ENCODE assay signal across 21 mouse cellular contexts in genomic region chr15:100004677-100005273, GRCm38 (mm10). TPM values are rescaled to one million over a fixed set of nuclear protein-coding genes. Genes with fewer than 3 reads are reported as not detected.
"Had no signal": no experiment of that assay in that cellular context is flagged by ENCODE, and none has a peak within 500 bp of the region (broad histone marks: within the 10 kb centered on the region; RNA-seq: fewer than 3 reads in every experiment).

No protein-coding gene starts in this region.

- H3K27ac ChIP-seq: kidney, postnatal 0 days; layer of hippocampus, adult 2 months; limb, embryonic 10.5 days; liver, embryonic 15.5 days; midbrain, embryonic 15.5 days; neural tube, embryonic 12.5 days had no signal

- H3K4me3 ChIP-seq: layer of hippocampus, adult 2 months; limb, embryonic 10.5 days; liver, embryonic 15.5 days; megakaryocyte, embryonic 14.5 days; midbrain, embryonic 15.5 days; neural tube, embryonic 12.5 days had no signal

- H3K4me1 ChIP-seq: limb, embryonic 10.5 days; liver, embryonic 15.5 days; megakaryocyte, embryonic 14.5 days; midbrain, embryonic 15.5 days; neural tube, embryonic 12.5 days had no signal

- DNase-seq: kidney, adult 8-10 months; kidney, postnatal 4 days; lung, adult 2 months; lung, postnatal 36 days; right cerebral cortex, postnatal 14 days; thymus, postnatal 36 days had no signal

- ATAC-seq: intestine, postnatal 0 days; lung, postnatal 0 days; midbrain, embryonic 15.5 days had no signal

- H3K9me3 ChIP-seq: limb, embryonic 10.5 days; liver, embryonic 15.5 days; megakaryocyte, embryonic 14.5 days; midbrain, embryonic 15.5 days; neural tube, embryonic 12.5 days had no signal

- H3K9ac ChIP-seq: liver, embryonic 15.5 days; midbrain, embryonic 15.5 days; neural tube, embryonic 12.5 days had no signal

- H3K4me2 ChIP-seq: liver, embryonic 11.5 days; liver, embryonic 15.5 days; midbrain, embryonic 11.5 days; midbrain, embryonic 15.5 days; neural tube, embryonic 12.5 days had no signal

- H3K27me3 ChIP-seq: liver, embryonic 15.5 days; megakaryocyte, embryonic 14.5 days; midbrain, embryonic 15.5 days; neural tube, embryonic 12.5 days had no signal

RNA-seq across cellular contexts. Expression of gene Fam186a, which starts 37.9 kb away (rescaled TPM):
- total RNA-seq: left cerebral cortex, postnatal 10 days; monocyte, adult 5-6 weeks had no signal
- polyA plus RNA-seq: intestine, postnatal 0 days; kidney, postnatal 0 days; limb, embryonic 10.5 days; liver, embryonic 11.5 days; liver, embryonic 15.5 days; midbrain, embryonic 11.5 days; midbrain, embryonic 15.5 days; neural tube, embryonic 12.5 days; stomach, embryonic 16.5 days; thymus, postnatal 0 days had no signal
